In genomic region chr10:80255881-80256535, GRCm38 (mm10) we compare ENCODE assay signal across 10 mouse cellular contexts. TPM values are rescaled to one million over a fixed set of nuclear protein-coding genes. Genes with fewer than 3 reads are reported as not detected.
A peak's percentile ranks its signal among the peaks of the same experiment; 100 is the strongest.
DNase-seq lines count a peak whose midpoint lies in the region; ATAC-seq and TF ChIP-seq lines count a peak whose summit lies in the region.
"Had no signal": no experiment of that assay in that cellular context is flagged by ENCODE, and none has a peak within 500 bp of the region (broad histone marks: within the 10 kb centered on the region; RNA-seq: fewer than 3 reads in every experiment).

No protein-coding gene starts in this region.

- no peak overlapping the region for H3K4me3 ChIP-seq in heart, embryonic 11.5 days (ENCODE audit: low read depth, low read length)
- no peak overlapping the region for H3K4me3 ChIP-seq in liver, postnatal 0 days (ENCODE audit: low read depth, low read length)
- H3K4me3 ChIP-seq in liver, embryonic 11.5 days (ENCODE audit: low read depth, low read length), result no peak overlapping the region
- H3K4me3 ChIP-seq in limb, embryonic 10.5 days, result no peak overlapping the region
- no peak overlapping the region; the same call in 1 of the 2 replicates for H3K4me3 ChIP-seq in forebrain, embryonic 10.5 days
- H3K4me3 ChIP-seq: liver, embryonic 13.5 days had no signal

- H3K4me1 ChIP-seq in heart, embryonic 11.5 days (ENCODE audit: control insufficient read depth, insufficient read depth, low read length), result peaks cover 22% of the 10 kb centered on the region
- H3K4me1 ChIP-seq in liver, postnatal 0 days (ENCODE audit: insufficient read depth), result peaks cover 16% of the 10 kb centered on the region
- H3K4me1 ChIP-seq in liver, embryonic 11.5 days (replicated peaks; ENCODE audit: control insufficient read depth, insufficient read depth, low read length), result peaks cover 23% of the 10 kb centered on the region
- H3K4me1 ChIP-seq in limb, embryonic 10.5 days, result peaks cover 27% of the 10 kb centered on the region
- H3K4me1 ChIP-seq in forebrain, embryonic 10.5 days, result peaks cover 39% of the 10 kb centered on the region

- H3K27me3 ChIP-seq in heart, embryonic 11.5 days (ENCODE audit: control insufficient read depth, insufficient read depth, low read length), result no peaks in the 10 kb centered on the region
- no peaks in the 10 kb centered on the region for H3K27me3 ChIP-seq in liver, postnatal 0 days (ENCODE audit: insufficient read depth, low read length)
- H3K27me3 ChIP-seq in liver, embryonic 11.5 days (replicated peaks; ENCODE audit: control insufficient read depth, insufficient read depth, low read length), result no peaks in the 10 kb centered on the region
- no peaks in the 10 kb centered on the region for H3K27me3 ChIP-seq in limb, embryonic 10.5 days (ENCODE audit: low read depth, poor library complexity, severe bottlenecking)
- peaks cover 12% of the 10 kb centered on the region for H3K27me3 ChIP-seq in forebrain, embryonic 10.5 days (ENCODE audit: poor library complexity, severe bottlenecking)
- H3K27me3 ChIP-seq: liver, embryonic 13.5 days had no signal

- H3K27ac ChIP-seq in heart, embryonic 11.5 days (ENCODE audit: low read depth, low read length), result no peak overlapping the region
- no peak overlapping the region for H3K27ac ChIP-seq in liver, postnatal 0 days (ENCODE audit: low read depth)
- no peak overlapping the region for H3K27ac ChIP-seq in liver, embryonic 11.5 days (ENCODE audit: low read depth, low read length)
- peak overlapping the region; percentile 47; the same call in 1 of the 2 replicates for H3K27ac ChIP-seq in limb, embryonic 10.5 days
- no peak overlapping the region for H3K27ac ChIP-seq in forebrain, embryonic 10.5 days
- H3K27ac ChIP-seq: liver, embryonic 13.5 days had no signal

- TF ChIP-seq EP300 in liver, postnatal 0 days (IDR thresholded peaks at IDR 0.05; ENCODE audit: low read depth), result no peak

- 0 out of 2 replicates have a peak, but pooled peaks have one; percentile 17 for TF ChIP-seq CTCF in liver, postnatal 0 days (IDR thresholded peaks at IDR 0.05; ENCODE audit: low read depth)

- no peak for DNase-seq in heart, adult 18-20 months
- no peak for DNase-seq in liver, postnatal 0 days
- DNase-seq in liver, embryonic 11.5 days (ENCODE audit: low spot score), result no peak
- peak; percentile 80 for DNase-seq in adrenal gland, adult 8-10 months
- no peak for DNase-seq in limb, embryonic 10.5 days (ENCODE audit: low spot score)
- no peak for DNase-seq in forebrain, embryonic 10.5 days (ENCODE audit: extremely low spot score, low spot score)
- DNase-seq: liver, embryonic 13.5 days; thymus, postnatal 14 days had no signal

- ATAC-seq in heart, embryonic 11.5 days (replicated peaks; ENCODE audit: insufficient number of reproducible peaks, low FRiP score, low TSS enrichment), result no peak
- no peak for ATAC-seq in liver, postnatal 0 days
- no peak for ATAC-seq in liver, embryonic 11.5 days (replicated peaks; ENCODE audit: low FRiP score)
- ATAC-seq in monocyte, adult 5-6 weeks (replicated peaks; ENCODE audit: insufficient number of reproducible peaks, low FRiP score, low TSS enrichment, poor library complexity, severe bottlenecking), result no peak

- H3K9me3 ChIP-seq in heart, embryonic 11.5 days (replicated peaks; ENCODE audit: control insufficient read depth, low read length), result no peaks in the 10 kb centered on the region
- no peaks in the 10 kb centered on the region for H3K9me3 ChIP-seq in liver, postnatal 0 days (ENCODE audit: low read length)
- H3K9me3 ChIP-seq in liver, embryonic 11.5 days (ENCODE audit: control insufficient read depth, low read length), result no peaks in the 10 kb centered on the region
- H3K9me3 ChIP-seq in limb, embryonic 10.5 days (replicated peaks), result no peaks in the 10 kb centered on the region
- H3K9me3 ChIP-seq in forebrain, embryonic 10.5 days, result no peaks in the 10 kb centered on the region
- H3K9me3 ChIP-seq: liver, embryonic 13.5 days had no signal

- H3K9ac ChIP-seq in heart, embryonic 11.5 days (ENCODE audit: low read depth, low read length), result 0 out of 2 replicates have a peak overlapping the region, but pooled peaks have one; percentile 1
- no peak overlapping the region for H3K9ac ChIP-seq in liver, postnatal 0 days (replicated peaks)
- H3K9ac ChIP-seq in liver, embryonic 11.5 days (ENCODE audit: low read depth, low read length), result no peak overlapping the region
- H3K9ac ChIP-seq: liver, embryonic 13.5 days had no signal

- H3K4me2 ChIP-seq in heart, embryonic 11.5 days, result no peak overlapping the region
- no peak overlapping the region for H3K4me2 ChIP-seq in liver, postnatal 0 days (ENCODE audit: low read depth, low read length)
- H3K4me2 ChIP-seq in liver, embryonic 11.5 days, result no peak overlapping the region
- H3K4me2 ChIP-seq: liver, embryonic 13.5 days had no signal

- 82% methylated on average over 5 of the region's 5 CpGs for WGBS in heart, embryonic 11.5 days (ENCODE audit: insufficient replicate concordance)
- WGBS in liver, postnatal 0 days (ENCODE audit: insufficient replicate concordance), result 85% methylated on average over 5 of the region's 5 CpGs
- WGBS in liver, embryonic 11.5 days, result 87% methylated on average over 5 of the region's 5 CpGs
- WGBS in limb, embryonic 10.5 days, result 86% methylated on average over 5 of the region's 5 CpGs
- WGBS in forebrain, embryonic 10.5 days, result 89% methylated on average over 5 of the region's 5 CpGs

- H3K36me3 ChIP-seq in heart, embryonic 11.5 days (ENCODE audit: control insufficient read depth, insufficient read depth, low read length), result peaks cover 43% of the 10 kb centered on the region
- H3K36me3 ChIP-seq in liver, postnatal 0 days (replicated peaks; ENCODE audit: insufficient read depth, low read length), result peaks cover 46% of the 10 kb centered on the region
- peaks cover 39% of the 10 kb centered on the region for H3K36me3 ChIP-seq in liver, embryonic 11.5 days (ENCODE audit: control insufficient read depth, insufficient read depth, low read length)
- H3K36me3 ChIP-seq in limb, embryonic 10.5 days, result peaks cover 75% of the 10 kb centered on the region
- peaks cover 72% of the 10 kb centered on the region for H3K36me3 ChIP-seq in forebrain, embryonic 10.5 days (replicated peaks)

RNA-seq across cellular contexts. Expression of gene Gamt, which starts 4.8 kb away (rescaled TPM):
- polyA plus RNA-seq in heart, embryonic 11.5 days (2014; fragmentation: Nextera tagmentation; extraction: Ambion mirVana), result 57.2 and 59.0 TPM in 2 replicates
- total RNA-seq in heart, adult 18-20 months (2021), result 10 to 100 TPM in 1 of 2 experiments, 1 to 10 TPM in 1; 8.9 to 14.8 TPM
- polyA plus RNA-seq in liver, postnatal 0 days (2015; fragmentation: Nextera tagmentation; extraction: Ambion mirVana), result 93.9 and 101 TPM in 2 replicates
- 49.0 and 49.7 TPM in 2 replicates for polyA plus RNA-seq in liver, embryonic 11.5 days (2014; fragmentation: Nextera tagmentation; extraction: Ambion mirVana)
- total RNA-seq in adrenal gland, adult 8-10 months (2022), result 100 to 1,000 TPM; 238 to 291 (median 243) TPM
- polyA plus RNA-seq in limb, embryonic 10.5 days (2016; fragmentation: Nextera tagmentation; extraction: Ambion mirVana), result 14.4 and 18.4 TPM in 2 replicates
- polyA plus RNA-seq in forebrain, embryonic 10.5 days (2016; fragmentation: Nextera tagmentation; extraction: Ambion mirVana), result 18.3 and 19.1 TPM in 2 replicates
- 3.8 to 4.7 TPM in 2 of 3 replicates, not detected in the other for total RNA-seq in monocyte, adult 5-6 weeks (2017)

RNA-seq across cellular contexts. Expression of gene Dazap1, which starts 5.3 kb away (rescaled TPM):
- polyA plus RNA-seq in heart, embryonic 11.5 days (2014; fragmentation: Nextera tagmentation; extraction: Ambion mirVana), result 28.4 and 29.9 TPM in 2 replicates
- total RNA-seq in heart, adult 18-20 months (2021), result 10 to 100 TPM; 46.9 to 58.8 TPM
- 19.5 and 21.8 TPM in 2 replicates for polyA plus RNA-seq in liver, postnatal 0 days (2015; fragmentation: Nextera tagmentation; extraction: Ambion mirVana)
- polyA plus RNA-seq in liver, embryonic 11.5 days (2014; fragmentation: Nextera tagmentation; extraction: Ambion mirVana), result 49.2 and 55.0 TPM in 2 replicates
- total RNA-seq in adrenal gland, adult 8-10 months (2022), result 100 to 1,000 TPM in 2 of 4 experiments, 10 to 100 TPM in 2; 72.3 to 125 (median 90.3) TPM
- 61.2 and 66.2 TPM in 2 replicates for polyA plus RNA-seq in limb, embryonic 10.5 days (2016; fragmentation: Nextera tagmentation; extraction: Ambion mirVana)
- 48.2 and 52.3 TPM in 2 replicates for polyA plus RNA-seq in forebrain, embryonic 10.5 days (2016; fragmentation: Nextera tagmentation; extraction: Ambion mirVana)
- 85.1 to 132 TPM (median 92.5 TPM) in 3 replicates for total RNA-seq in monocyte, adult 5-6 weeks (2017)

RNA-seq across cellular contexts. Expression of gene Ndufs7, which starts 7.1 kb away (rescaled TPM):
- 499 and 501 TPM in 2 replicates for polyA plus RNA-seq in heart, embryonic 11.5 days (2014; fragmentation: Nextera tagmentation; extraction: Ambion mirVana)
- 1,000 to 10,000 TPM; 1,019 to 1,055 TPM for total RNA-seq in heart, adult 18-20 months (2021)
- polyA plus RNA-seq in liver, postnatal 0 days (2015; fragmentation: Nextera tagmentation; extraction: Ambion mirVana), result 313 and 321 TPM in 2 replicates
- 401 and 427 TPM in 2 replicates for polyA plus RNA-seq in liver, embryonic 11.5 days (2014; fragmentation: Nextera tagmentation; extraction: Ambion mirVana)
- total RNA-seq in adrenal gland, adult 8-10 months (2022), result 100 to 1,000 TPM; 192 to 257 (median 232) TPM
- polyA plus RNA-seq in limb, embryonic 10.5 days (2016; fragmentation: Nextera tagmentation; extraction: Ambion mirVana), result 311 and 345 TPM in 2 replicates
- polyA plus RNA-seq in forebrain, embryonic 10.5 days (2016; fragmentation: Nextera tagmentation; extraction: Ambion mirVana), result 309 and 314 TPM in 2 replicates
- 60.9 to 74.8 TPM (median 61.4 TPM) in 3 replicates for total RNA-seq in monocyte, adult 5-6 weeks (2017)

RNA-seq across cellular contexts. Expression of gene Mum1, which starts 29.8 kb away (rescaled TPM):
- polyA plus RNA-seq in heart, embryonic 11.5 days (2014; fragmentation: Nextera tagmentation; extraction: Ambion mirVana), result 34.6 and 38.2 TPM in 2 replicates
- 10 to 100 TPM; 11.4 to 14.2 TPM for total RNA-seq in heart, adult 18-20 months (2021)
- polyA plus RNA-seq in liver, postnatal 0 days (2015; fragmentation: Nextera tagmentation; extraction: Ambion mirVana), result 9.8 and 13.3 TPM in 2 replicates
- 67.7 and 71.0 TPM in 2 replicates for polyA plus RNA-seq in liver, embryonic 11.5 days (2014; fragmentation: Nextera tagmentation; extraction: Ambion mirVana)
- 10 to 100 TPM; 26.5 to 41.6 (median 32.9) TPM for total RNA-seq in adrenal gland, adult 8-10 months (2022)
- 122 and 128 TPM in 2 replicates for polyA plus RNA-seq in limb, embryonic 10.5 days (2016; fragmentation: Nextera tagmentation; extraction: Ambion mirVana)
- polyA plus RNA-seq in forebrain, embryonic 10.5 days (2016; fragmentation: Nextera tagmentation; extraction: Ambion mirVana), result 89.4 and 98.3 TPM in 2 replicates
- 43.7 to 46.7 TPM (median 46.2 TPM) in 3 replicates for total RNA-seq in monocyte, adult 5-6 weeks (2017)

RNA-seq across cellular contexts. Expression of gene Rps15, which starts 36.2 kb away (rescaled TPM):
- 702 and 828 TPM in 2 replicates for polyA plus RNA-seq in heart, embryonic 11.5 days (2014; fragmentation: Nextera tagmentation; extraction: Ambion mirVana)
- total RNA-seq in heart, adult 18-20 months (2021), result 100 to 1,000 TPM; 745 to 872 TPM
- polyA plus RNA-seq in liver, postnatal 0 days (2015; fragmentation: Nextera tagmentation; extraction: Ambion mirVana), result 453 and 466 TPM in 2 replicates
- 1,270 and 1,408 TPM in 2 replicates for polyA plus RNA-seq in liver, embryonic 11.5 days (2014; fragmentation: Nextera tagmentation; extraction: Ambion mirVana)
- total RNA-seq in adrenal gland, adult 8-10 months (2022), result 1,000 to 10,000 TPM; 1,106 to 1,181 (median 1,155) TPM
- polyA plus RNA-seq in limb, embryonic 10.5 days (2016; fragmentation: Nextera tagmentation; extraction: Ambion mirVana), result 1,092 and 1,255 TPM in 2 replicates
- 1,138 and 1,144 TPM in 2 replicates for polyA plus RNA-seq in forebrain, embryonic 10.5 days (2016; fragmentation: Nextera tagmentation; extraction: Ambion mirVana)
- 1,267 to 1,604 TPM (median 1,393 TPM) in 3 replicates for total RNA-seq in monocyte, adult 5-6 weeks (2017)
